Mouse (Mus musculus): ENCODE results near the gene Timmdc1. TPM values are rescaled to one million over a fixed set of nuclear protein-coding genes. Genes with fewer than 3 reads are reported as not detected.

Timmdc1 gene
- 42.0 and 63.9 TPM in 2 replicates for total RNA-seq (2017)

DNA sequence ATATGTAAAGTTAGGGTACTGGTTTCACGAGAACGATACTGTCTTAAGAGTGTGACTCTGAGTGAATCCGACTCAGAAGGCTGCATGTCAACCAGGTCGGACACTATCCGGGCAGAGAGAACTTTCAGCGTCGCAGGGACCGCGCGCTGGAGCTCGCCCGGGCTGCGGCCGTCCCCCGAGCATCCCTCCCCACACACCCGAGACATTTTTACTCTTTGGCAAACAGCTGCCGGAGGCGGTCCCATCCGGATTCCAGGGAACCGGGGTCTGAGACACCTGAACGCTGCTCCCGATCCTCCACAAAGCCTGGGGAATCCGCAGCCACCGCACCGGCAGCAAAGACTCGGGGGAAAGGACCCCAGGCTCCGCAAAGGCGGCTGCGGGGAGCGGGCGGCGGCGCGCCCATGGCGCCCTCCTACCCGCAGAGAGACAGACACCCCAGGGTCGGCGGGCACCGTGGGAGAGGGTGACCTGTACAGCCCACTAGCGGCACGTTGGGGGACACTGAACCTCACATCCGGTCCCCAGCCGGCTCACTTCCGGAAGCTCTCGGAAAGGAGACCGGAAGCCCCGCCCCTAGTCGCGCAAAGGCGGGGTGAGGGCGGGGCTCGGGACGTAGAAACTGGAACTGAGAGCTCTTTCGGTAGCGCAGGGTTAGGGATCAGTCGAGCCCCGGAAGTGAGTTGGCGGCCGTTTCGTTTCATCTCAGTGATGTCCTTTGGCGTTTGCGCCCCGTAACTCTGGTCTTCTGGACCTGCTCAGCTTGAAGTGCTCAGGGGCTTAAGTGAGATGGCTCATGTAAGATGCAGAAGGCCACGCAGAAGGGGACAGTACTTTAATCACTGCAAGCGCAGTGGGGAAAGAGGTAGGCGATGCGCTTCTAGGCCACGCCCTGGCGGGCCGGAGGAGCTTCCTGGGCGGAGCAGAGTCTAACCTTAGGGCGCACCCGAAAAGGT lies at the start of gene Timmdc1:
TSS of gene Timmdc1 (minus strand) at position 535 of the 956 bp plus-strand sequence.
- peak; percentile 98 for ATAC-seq (replicated peaks; ENCODE audit: low read depth, poor library complexity, severe bottlenecking)

DNA sequence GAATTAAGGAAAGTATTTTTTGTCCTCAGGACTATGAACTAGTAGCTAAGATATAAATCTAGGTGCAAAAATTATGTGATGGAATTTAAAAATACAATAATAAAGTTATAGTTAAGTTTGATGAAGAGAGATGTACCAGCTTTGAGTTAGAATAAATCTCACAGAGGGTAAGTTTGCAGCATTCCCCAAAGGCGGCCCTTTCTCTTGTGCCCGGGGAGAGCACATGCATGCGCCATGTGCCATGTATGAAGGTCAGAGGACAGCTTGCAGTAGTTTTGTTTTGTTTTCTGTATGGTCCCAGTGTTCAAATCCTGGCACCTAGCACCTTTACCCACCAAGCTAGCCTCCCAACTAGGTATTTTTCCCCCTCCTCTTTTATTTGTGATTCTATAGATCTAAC lies 49.0 kb upstream of the Timmdc1 start:
- no peak for ATAC-seq (replicated peaks; ENCODE audit: low read depth, poor library complexity, severe bottlenecking)

DNA sequence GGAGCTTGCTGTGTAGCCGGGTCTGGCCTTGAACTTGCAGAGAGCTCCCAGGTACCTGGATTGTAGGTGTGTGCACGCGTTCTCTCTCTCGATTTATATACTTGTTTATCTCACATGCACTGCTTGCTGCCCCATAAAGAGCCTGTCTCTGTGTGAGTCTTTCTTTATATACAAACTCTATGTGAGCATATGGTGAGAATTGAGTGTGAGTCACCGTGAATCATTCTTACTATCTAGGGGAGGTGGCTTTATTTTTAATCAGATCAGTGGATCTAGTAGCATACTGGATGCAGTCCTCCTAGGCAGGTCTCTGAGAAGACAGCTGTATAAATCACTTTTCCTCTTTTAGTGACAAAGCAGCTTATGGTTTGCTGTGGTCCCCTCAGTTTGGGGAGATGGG lies 45.7 kb upstream of the Timmdc1 start:
- no peak for ATAC-seq (replicated peaks; ENCODE audit: low read depth, poor library complexity, severe bottlenecking)

DNA sequence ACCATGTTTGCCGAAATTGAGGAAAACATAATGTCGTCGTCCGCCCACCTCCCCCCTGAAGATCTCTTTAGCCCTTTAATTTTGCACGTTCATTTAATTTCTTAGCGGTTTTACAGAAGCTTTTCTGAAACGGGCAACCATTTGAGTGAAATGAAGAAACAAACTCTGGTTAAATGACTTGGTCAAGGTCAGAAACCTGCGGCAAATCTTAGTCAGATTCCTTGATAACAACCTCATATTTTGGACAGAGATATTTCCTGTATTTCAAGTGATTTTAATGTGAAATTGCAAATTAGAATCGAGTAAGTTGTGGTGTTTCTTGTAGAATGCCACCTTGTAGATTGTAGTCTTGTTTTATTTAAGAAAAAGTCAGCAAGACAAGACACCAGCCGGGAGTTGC lies 41.1 kb upstream of the Timmdc1 start:
- ATAC-seq (replicated peaks; ENCODE audit: low read depth, poor library complexity, severe bottlenecking), result no peak

DNA sequence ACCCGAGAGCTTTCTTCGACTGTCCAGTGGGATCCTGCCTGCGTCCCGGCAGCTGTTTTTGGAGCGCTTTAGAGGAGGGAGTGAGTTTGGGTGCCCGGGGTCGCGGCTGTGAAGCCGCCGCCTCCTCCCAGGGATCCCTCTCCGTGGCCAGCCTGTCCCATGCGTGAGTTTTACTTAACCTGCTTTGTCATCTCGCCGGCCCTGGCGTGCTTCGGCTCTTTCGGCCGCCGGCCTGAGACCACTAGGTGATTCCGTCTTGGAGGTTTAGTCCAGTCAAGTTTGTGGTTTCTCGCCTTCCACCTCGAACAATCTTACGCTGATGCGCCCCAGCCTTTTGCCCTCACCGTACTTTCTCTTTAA lies 40.5 kb upstream of the Timmdc1 start:
- peak; percentile 61 for ATAC-seq (replicated peaks; ENCODE audit: low read depth, poor library complexity, severe bottlenecking)

DNA sequence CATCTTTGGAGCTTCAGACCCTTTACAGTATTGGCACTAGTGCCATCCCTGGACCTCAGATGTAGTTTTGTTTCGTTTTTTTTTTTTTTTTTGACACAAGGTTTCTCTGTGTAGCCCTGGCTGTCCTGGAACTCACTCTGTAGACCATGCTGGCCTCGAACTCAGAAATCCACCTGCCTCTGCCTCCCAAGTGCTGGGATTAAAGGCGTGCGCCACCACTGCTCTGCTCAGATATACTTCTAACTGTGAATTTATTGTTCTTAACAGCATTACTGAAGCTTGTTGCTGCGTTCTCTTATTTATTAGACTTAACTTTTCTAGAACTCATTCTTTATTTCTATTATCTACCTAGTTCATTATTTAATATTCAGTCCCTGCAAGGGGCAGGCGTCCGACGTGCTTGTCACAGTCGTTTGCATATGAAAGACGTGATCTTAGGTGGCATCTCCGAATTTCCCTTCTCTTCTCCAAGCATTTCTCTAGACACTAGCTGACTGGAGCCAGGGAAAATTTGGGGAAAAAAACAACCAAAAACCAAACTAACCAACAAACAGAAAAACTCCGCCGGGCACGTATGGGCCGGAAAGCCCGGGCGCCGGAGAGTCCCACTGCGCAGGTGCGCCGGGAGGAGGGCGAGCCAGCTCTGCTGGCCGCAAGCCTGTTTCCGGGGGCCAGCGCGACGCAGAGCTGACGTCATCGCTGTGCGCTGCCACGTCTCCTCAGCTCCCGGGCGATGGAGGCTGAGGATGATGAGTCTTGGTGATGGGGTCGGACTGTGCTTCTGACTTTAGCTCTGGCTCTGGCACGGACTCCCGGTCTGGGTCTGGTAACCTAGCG lies 39.9 kb upstream of the Timmdc1 start:
- peak; percentile 97 for ATAC-seq (replicated peaks; ENCODE audit: low read depth, poor library complexity, severe bottlenecking)

DNA sequence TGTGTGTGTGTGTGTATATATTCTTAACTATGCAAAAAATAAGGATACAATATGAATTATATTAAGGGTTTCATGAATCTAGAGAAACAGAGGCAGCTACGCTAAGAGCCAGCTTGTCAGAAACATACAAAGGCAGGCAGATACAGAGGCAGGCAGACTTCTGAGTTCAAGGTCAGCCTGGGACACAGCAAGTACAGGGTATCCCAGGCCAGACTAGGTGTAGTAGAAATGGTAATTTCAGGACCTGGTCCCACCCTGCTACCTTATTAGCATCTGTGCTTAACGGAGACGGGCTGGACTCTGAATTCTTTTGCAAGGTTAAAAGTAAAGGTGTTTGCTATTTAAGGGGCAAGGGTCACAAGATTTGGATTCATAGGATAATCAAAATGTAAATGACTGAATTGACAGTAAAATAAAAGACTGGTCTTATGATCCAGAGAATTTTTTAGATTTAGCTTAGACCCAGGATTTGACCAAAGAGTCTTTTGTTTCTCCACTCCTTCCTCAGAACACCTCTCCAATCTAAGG lies 35.8 kb upstream of the Timmdc1 start, which contains the start of gene Tmem39a:
TSS of gene Tmem39a (plus strand) at position 478 of the 528 bp plus-strand sequence.
- no peak for ATAC-seq (replicated peaks; ENCODE audit: low read depth, poor library complexity, severe bottlenecking)

DNA sequence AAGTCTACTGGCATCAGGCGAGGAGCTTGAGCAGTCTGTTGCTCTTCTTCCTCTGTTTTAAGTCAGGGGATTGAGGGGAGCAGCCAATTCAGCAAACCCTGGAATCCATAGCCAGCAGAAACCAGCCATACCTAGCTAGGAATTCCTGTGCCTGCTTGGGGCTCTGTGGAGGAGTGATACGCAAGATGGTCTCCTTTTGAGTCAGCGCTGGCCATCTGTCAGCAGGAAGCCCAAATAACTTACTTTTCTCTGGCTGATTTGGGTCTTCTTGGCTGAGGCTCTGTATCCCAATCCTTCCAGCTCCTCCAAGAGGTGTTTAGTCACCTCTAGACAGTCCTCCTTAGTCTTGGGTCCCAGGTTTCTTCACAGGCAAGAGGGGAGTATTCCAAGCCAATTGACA lies 33.5 kb upstream of the Timmdc1 start:
- ATAC-seq (replicated peaks; ENCODE audit: low read depth, poor library complexity, severe bottlenecking), result no peak

DNA sequence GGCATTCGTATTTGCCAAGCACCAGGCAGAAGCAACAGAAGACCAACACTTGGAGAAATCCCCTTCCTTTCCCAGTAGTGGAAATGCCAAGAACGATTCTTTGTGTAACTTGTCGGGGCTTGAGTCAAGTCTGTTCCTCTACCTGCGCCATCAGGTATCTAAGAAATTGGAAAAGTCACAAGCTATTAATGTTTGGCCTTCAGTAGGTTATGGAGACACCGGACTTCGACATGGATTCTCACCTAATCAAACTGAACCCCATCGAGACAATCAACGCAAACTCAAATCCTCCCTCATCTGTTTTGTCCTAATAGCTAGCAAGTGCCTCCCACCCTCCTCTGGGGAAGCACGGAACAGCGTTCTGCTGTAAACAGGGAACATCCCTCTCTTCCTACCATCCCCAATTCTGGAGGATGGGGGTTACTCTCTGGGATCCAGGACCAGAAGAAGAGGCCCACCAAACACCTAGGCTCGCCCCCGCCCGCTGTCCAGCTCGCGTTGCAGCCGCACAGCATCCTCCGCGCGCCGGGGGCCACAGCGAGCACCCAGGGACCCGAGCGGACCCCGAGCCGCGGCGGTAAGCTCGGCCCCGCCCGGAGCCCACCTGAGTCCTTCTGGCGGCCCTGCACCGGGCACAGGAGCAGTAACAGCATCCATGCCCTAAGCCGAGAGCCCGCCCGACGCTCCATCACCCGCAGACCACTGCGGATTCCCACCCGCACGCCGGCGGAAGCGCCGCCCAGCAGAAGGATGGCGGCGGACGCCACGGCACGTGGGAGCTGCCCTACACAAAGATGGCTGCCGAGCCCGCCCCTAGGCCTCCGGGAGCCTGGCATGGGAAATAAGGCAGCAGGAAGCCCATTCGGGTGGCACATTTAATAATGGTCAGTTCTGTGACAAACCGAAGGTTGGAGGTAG lies 27.3 kb upstream of the Timmdc1 start, which contains the start of gene Poglut1:
TSS of gene Poglut1 (minus strand) at position 780 of the 918 bp plus-strand sequence.
- peak; percentile 96 for ATAC-seq (replicated peaks; ENCODE audit: low read depth, poor library complexity, severe bottlenecking)

DNA sequence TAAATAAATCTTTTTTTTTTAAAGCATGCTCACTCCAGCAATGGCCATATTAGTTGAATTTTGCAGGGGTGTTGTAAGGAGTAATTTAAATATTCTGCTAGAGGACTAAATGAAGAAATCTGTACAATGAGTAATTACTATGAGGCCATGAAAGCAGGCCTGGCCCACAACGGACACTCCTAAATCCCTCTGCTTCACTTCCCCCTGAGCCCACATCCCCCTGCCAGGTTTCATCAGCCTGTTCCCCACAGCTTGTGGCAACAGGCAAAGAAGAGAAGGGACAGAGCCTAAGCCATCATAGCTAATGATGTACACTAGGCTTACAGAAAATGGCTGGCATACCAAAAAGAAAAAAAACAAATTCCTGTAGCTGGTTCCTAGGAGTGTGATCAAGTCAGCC lies 25.5 kb upstream of the Timmdc1 start:
- ATAC-seq (replicated peaks; ENCODE audit: low read depth, poor library complexity, severe bottlenecking), result no peak

DNA sequence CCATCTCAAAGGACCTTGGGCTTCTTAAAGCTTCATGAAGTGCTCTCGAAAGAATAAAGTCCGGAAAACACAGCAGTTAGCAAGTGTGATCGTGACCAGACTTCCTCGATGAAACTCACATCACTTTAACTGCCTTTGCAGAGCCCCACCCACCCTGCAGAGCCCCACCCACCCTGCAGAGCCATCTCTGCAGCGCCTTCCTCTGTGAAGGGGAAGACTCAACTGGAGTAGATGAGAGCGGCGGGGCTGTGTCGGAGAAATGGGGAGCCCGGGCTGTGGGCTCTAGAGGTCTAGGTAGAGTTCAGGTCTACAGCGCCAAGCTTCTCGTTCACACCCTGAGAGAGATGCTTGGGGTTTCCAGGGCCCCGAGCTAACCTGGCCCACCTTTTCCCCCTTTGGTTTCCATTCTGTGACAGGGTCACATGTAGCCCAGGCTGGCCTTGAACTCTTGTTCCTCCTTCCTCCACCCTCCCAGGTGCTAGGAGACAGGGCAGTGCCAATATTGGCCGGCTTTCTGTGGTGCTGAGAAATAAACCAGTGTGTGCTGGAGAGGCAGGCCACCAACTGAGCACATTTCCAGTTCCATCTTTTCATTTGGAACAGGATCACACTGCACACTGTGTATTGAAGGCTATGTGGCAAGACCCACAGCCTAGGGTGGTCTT lies 16.4 kb upstream of the Timmdc1 start:
- no peak for ATAC-seq (replicated peaks; ENCODE audit: low read depth, poor library complexity, severe bottlenecking)

DNA sequence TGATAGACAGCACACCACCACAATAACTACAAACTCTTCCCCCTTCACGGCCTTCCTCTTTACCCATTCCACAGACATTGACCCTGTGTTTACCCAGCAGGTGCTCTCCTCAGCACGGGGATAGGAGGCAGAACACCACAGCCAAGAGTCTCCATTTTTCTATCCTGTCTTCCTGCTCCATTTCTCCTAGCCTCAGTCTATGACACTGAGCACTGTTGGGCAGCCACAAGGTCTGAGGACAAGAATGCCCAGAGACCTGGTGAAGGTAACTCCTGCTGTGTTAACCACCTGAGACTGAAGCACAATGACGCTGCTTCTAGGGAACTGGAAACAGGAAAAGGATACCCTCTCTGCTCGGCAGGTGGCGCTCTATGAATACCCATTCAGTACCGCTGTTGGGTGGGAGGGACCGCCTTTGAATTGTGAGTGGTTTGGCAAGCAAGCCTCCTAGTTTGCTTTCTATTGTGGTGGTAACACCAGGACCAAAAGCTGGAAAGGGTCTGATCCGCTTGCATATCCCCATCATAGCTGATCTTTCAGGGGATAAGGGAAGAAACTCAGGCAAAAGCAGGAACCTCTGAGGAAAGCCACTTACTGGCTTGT lies 14.2 kb upstream of the Timmdc1 start:
- ATAC-seq (replicated peaks; ENCODE audit: low read depth, poor library complexity, severe bottlenecking), result peak; percentile 99

DNA sequence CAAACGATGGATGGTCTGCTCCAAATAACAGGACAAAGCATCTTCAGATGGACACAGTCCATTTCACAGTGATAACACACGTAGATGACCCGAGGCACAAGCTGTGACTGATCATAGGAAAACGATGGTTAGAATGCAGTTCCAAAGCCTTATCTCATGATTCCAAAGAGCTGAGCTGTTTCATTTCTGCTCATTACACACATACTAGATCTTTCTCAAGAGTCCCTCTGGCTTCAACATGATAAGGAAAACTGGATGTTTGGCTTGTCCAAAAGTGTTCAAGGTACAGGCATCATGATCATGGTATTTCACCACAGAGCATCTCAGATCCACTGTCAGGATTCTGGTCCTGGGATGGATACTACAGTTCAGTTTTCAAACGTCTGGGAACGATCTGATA lies 3.8 kb upstream of the Timmdc1 start:
- no peak for ATAC-seq (replicated peaks; ENCODE audit: low read depth, poor library complexity, severe bottlenecking)

DNA sequence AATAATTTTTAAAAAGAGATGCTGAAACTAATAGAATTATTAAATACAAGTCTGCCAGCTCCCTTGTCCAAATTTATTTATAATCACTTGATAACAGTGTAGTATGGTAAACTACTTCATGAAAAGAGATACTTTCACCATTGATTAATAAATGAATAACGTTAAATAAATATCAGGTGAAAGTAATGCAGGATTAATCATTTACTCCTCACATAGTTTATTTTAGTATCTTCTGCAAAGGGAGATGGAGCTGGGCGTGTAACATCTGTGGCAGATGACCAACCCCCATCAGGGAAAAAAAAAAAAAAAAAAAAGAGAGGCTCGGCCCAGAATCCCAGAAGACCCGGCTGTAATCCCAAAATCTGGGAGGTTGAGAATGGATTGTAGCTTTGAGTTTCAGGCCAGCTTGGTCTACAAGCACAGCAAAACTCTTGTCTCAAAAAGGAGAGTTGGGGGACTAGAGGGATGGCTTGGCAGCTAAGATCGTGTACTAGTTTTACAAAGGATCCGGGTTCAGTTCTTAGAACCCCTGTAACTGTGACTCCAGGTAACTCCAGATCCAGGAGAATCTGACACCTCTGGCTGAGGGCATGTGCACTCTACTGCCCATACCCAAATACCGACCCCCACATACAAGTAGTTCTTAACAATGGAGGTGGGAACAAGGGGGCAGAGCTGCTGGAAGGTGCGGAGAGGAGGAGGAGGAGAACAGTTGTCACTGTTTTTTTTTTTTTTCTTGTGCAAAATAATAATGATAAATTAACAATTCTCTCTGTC lies 1.1 kb downstream of the Timmdc1 start:
- no peak for ATAC-seq (replicated peaks; ENCODE audit: low read depth, poor library complexity, severe bottlenecking)

DNA sequence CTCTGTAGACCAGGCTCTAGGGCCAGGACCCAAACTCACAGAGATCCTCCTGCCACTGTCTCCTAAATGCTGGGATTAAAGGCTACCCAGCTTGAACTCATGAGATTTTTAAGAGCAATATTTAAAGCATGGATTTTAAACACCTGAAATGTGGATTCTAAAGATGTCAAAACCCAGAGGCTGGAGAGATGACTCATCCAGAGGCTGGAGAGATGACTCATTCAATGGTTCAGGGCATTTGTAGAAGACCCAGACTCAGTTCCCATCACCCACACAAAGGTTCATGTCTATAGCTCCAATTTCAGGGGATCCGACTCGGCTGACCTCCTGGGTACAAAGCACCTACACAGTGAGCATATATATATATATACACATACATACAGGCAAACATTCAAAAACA lies 3.3 kb downstream of the Timmdc1 start:
- no peak for ATAC-seq (replicated peaks; ENCODE audit: low read depth, poor library complexity, severe bottlenecking)

DNA sequence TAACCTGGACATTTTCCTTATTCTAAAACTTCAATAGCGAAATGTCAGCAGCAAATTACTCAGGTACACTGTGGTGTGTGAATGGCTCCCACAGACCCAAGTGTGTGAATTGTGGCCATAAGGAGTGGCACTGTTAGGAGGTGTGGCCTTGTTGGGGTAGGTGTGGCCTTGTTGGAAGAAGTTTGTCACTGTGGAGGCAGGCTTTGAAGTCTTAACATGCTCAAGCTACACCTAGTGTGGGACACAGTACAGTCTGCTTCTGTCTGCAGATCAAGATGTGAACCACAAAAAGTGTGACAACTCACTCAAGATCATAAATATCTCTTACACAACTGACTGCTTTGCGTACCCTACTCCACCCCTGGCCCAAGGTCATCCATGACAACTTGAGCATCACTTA lies 11.6 kb downstream of the Timmdc1 start:
- no peak for ATAC-seq (replicated peaks; ENCODE audit: low read depth, poor library complexity, severe bottlenecking)

DNA sequence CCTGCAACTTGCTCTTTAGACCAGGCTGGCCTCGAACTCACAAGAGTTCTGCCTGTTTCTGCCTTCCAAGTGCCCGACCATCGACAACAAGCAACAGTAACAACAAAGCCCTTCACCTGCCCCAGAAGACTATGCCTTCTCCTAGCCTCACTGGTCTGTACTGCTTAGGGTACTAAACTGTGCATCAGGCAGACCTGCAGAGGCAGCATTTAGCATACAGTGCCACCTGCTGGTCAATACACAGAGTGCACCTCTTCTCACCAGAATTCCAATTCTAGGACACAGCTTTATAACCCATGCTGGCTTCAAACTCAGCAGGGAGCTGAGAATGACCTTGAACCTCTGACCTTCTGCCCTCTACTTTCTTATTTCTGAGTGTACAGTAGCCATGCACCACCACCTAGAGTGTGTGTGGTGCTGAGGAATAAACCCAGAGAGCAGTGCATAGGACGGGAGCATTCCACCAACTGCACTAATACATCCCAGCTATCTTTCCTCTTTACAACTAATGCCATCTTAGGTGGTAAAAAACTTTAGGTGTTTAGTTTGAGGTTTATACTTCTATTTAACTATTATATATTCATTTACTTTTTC lies 16.3 kb downstream of the Timmdc1 start:
- peak; percentile 98 for ATAC-seq (replicated peaks; ENCODE audit: low read depth, poor library complexity, severe bottlenecking)

DNA sequence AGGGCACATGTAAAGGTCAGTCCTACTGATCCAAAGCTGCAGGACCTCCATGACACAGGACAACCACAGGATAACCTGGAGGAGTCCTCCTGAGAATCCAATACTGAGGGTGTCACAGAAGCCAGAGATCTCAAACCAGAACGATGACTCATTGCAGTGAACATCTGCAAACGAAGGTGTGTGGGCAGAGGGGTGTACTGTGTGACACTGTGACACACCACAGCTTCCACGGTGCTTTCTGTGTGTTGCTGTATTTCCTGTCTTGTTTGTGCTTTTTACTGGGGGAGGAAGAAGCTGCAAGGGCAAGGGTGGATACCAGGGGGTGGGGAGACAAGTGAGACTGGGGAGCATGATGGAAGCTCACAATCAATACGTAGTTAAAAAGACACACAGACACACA lies 18.9 kb downstream of the Timmdc1 start:
- no peak for ATAC-seq (replicated peaks; ENCODE audit: low read depth, poor library complexity, severe bottlenecking)
